Mouse (Mus musculus) limb, embryonic 11.5 days (tissue): ENCODE data around the gene Iglon5. TPM values are rescaled to one million over a fixed set of nuclear protein-coding genes. Genes with fewer than 3 reads are reported as not detected.

ENCODE experiments used
- ATAC-seq: fragments of 200-750 bp; cut with Nextera tagmentation; 2 replicates; pipeline ENCODE4 v1.8.0; 2017; ENCODE audit warnings: low read depth; ENCODE audit not compliant: insufficient number of reproducible peaks, low FRiP score, low TSS enrichment
- DNase-seq: peaks from one replicate; pipeline ENCODE4 v3.0.0-alpha.2; 2015; ENCODE audit warnings: low spot score
- H3K27ac ChIP-seq: fragments of 300-500 bp; sonication (generic); replicated peaks from 2 replicates; pipeline ENCODE4 v1.5.1; 2014; ENCODE audit warnings: low read depth, mild to moderate bottlenecking, low read length
- H3K27me3 ChIP-seq: fragments of 300-500 bp; sonication (generic); 2 replicates; pipeline ENCODE4 v1.6.1; 2014; ENCODE audit warnings: mild to moderate bottlenecking, low read length, mixed read lengths; ENCODE audit not compliant: control insufficient read depth, insufficient read depth
- H3K36me3 ChIP-seq: fragments of 300-500 bp; sonication (generic); 2 replicates; pipeline ENCODE4 v1.6.1; 2014; ENCODE audit warnings: mild to moderate bottlenecking, low read length, moderate library complexity, mixed read lengths; ENCODE audit not compliant: control insufficient read depth, insufficient read depth
- H3K4me1 ChIP-seq: fragments of 300-500 bp; sonication (generic); 2 replicates; pipeline ENCODE4 v1.6.1; 2014; ENCODE audit warnings: low read length, mixed read lengths; ENCODE audit not compliant: control insufficient read depth, insufficient read depth
- H3K4me2 ChIP-seq: fragments of 300-500 bp; sonication (generic); 2 replicates; pipeline ENCODE4 v1.6.1; 2014; ENCODE audit warnings: low read depth, mild to moderate bottlenecking, moderate library complexity; ENCODE audit not compliant: severe bottlenecking
- H3K4me3 ChIP-seq: fragments of 300-500 bp; sonication (generic); 2 replicates; pipeline ENCODE4 v1.5.1; 2014; ENCODE audit warnings: low read depth, low read length
- H3K9ac ChIP-seq: fragments of 300-500 bp; sonication (generic); 2 replicates; pipeline ENCODE4 v1.6.1; 2014; ENCODE audit warnings: mild to moderate bottlenecking, low read length
- H3K9me3 ChIP-seq: fragments of 300-500 bp; sonication (generic); 2 replicates; pipeline ENCODE4 v1.6.1; 2016; ENCODE audit warnings: low read length; ENCODE audit not compliant: control insufficient read depth
- WGBS: fragments of 180-500 bp; shearing (Covaris S2); extraction: QIAGEN DNeasy Blood & Tissue Kit; methylation state at CpG from one replicate; pipeline ENCODE4 v1.1.7; 2014; 5-methylcytosine and 5-hydroxymethylcytosine counted together
- polyA plus RNA-seq: library from polyadenylated mRNA; unstranded; fragments of >200 nt; fragmentation: Nextera tagmentation; extraction: Ambion mirVana; gene quantifications from 2 replicates; pipeline ENCODE4 v1.2.1, GENCODE M21; 2014

Iglon5 gene
- polyA plus RNA-seq, 1 experiment from 2014 or later, result 1.2 TPM

- Histone ChIP-seq H3K9me3 (no peaks in the 10 kb centered on the region), H3K4me1 (no peaks in the 10 kb centered on the region), H3K4me3 (no peak overlapping the region), H3K27me3 (peaks cover 23% of the 10 kb centered on the region), H3K36me3 (no peaks in the 10 kb centered on the region), H3K9ac (no peak overlapping the region), H3K27ac (no peak overlapping the region), H3K4me2 (no peak overlapping the region)
- WGBS, result 56% methylated on average over 3 of the region's 3 CpGs
- DNase-seq (no peak), ATAC-seq (no peak)
Observed at GRCm38 (mm10) chr7:43481191-43481590, 8.7 kb downstream of the Iglon5 start.

- Histone ChIP-seq H3K9me3 (no peaks in the 10 kb centered on the region), H3K27me3 (peaks cover 39% of the 10 kb centered on the region), H3K4me1 (no peaks in the 10 kb centered on the region), H3K4me2 (no peak overlapping the region), H3K9ac (no peak overlapping the region), H3K36me3 (no peaks in the 10 kb centered on the region), H3K27ac (no peak overlapping the region), H3K4me3 (no peak overlapping the region)
- WGBS, result 4% methylated on average over 13 of the region's 13 CpGs
- ATAC-seq, result 0 out of 2 replicates have a peak, but pooled peaks have one; percentile 27
- DNase-seq, result no peak
Observed at GRCm38 (mm10) chr7:43476376-43476775, 13.5 kb downstream of the Iglon5 start.

GRCm38 (mm10) chr7:43475706-43476105 lies 14.2 kb downstream of the Iglon5 start:
- no peak overlapping the region for H3K9ac ChIP-seq
- H3K27ac ChIP-seq, result no peak overlapping the region
- no peak overlapping the region for H3K4me2 ChIP-seq
- WGBS, result 5% methylated on average over 23 of the region's 23 CpGs
- H3K9me3 ChIP-seq, result no peaks in the 10 kb centered on the region
- H3K4me1 ChIP-seq, result no peaks in the 10 kb centered on the region
- H3K36me3 ChIP-seq, result no peaks in the 10 kb centered on the region
- H3K4me3 ChIP-seq, result no peak overlapping the region
- ATAC-seq (no peak), DNase-seq (peak; percentile 34)
- peaks cover 39% of the 10 kb centered on the region for H3K27me3 ChIP-seq

- Histone ChIP-seq H3K4me1 (no peaks in the 10 kb centered on the region), H3K4me3 (no peak overlapping the region), H3K9me3 (no peaks in the 10 kb centered on the region), H3K4me2 (no peak overlapping the region), H3K27ac (no peak overlapping the region), H3K36me3 (no peaks in the 10 kb centered on the region), H3K9ac (no peak overlapping the region), H3K27me3 (peaks cover 11% of the 10 kb centered on the region; the same call in 1 of the 2 replicates)
- 44% methylated on average over 8 of the region's 8 CpGs for WGBS
- DNase-seq, result peak; percentile 78
- ATAC-seq, result no peak
Observed at GRCm38 (mm10) chr7:43470373-43470772, 19.5 kb downstream of the Iglon5 start.

GRCm38 (mm10) chr7:43466099-43466694 lies 23.7 kb downstream of the Iglon5 start:
- Histone ChIP-seq H3K27me3 (peaks cover 2% of the 10 kb centered on the region; the same call in 1 of the 2 replicates), H3K4me3 (peak overlapping the region; percentile 30), H3K36me3 (no peaks in the 10 kb centered on the region), H3K9me3 (no peaks in the 10 kb centered on the region), H3K27ac (no peak overlapping the region), H3K4me1 (no peaks in the 10 kb centered on the region), H3K9ac (no peak overlapping the region; the same call in 1 of the 2 replicates), H3K4me2 (peak overlapping the region; percentile 54)
- WGBS, result under 1% methylated on average over 33 of the region's 33 CpGs
- DNase-seq (peak; percentile 85), ATAC-seq (peak; percentile 33)

GRCm38 (mm10) chr7:43465344-43466098 lies 24.4 kb downstream of the Iglon5 start:
- Histone ChIP-seq H3K4me1 (no peaks in the 10 kb centered on the region), H3K4me3 (peak overlapping the region; percentile 30), H3K9ac (no peak overlapping the region), H3K36me3 (no peaks in the 10 kb centered on the region), H3K27ac (no peak overlapping the region), H3K4me2 (peak overlapping the region; percentile 54), H3K27me3 (peaks cover 2% of the 10 kb centered on the region; the same call in 1 of the 2 replicates), H3K9me3 (no peaks in the 10 kb centered on the region)
- 2% methylated on average over 33 of the region's 33 CpGs for WGBS
- DNase-seq (peak; percentile 75), ATAC-seq (peak; percentile 68)

GRCm38 (mm10) chr7:43464864-43465343 lies 25.0 kb downstream of the Iglon5 start:
- no peak for DNase-seq
- Histone ChIP-seq H3K4me1 (no peaks in the 10 kb centered on the region), H3K27ac (no peak overlapping the region), H3K9ac (no peak overlapping the region), H3K4me2 (peak overlapping the region; percentile 54), H3K36me3 (no peaks in the 10 kb centered on the region), H3K27me3 (peaks cover 2% of the 10 kb centered on the region; the same call in 1 of the 2 replicates), H3K9me3 (no peaks in the 10 kb centered on the region), H3K4me3 (peak overlapping the region; percentile 30)
- no peak; the same call in 1 of the 2 replicates for ATAC-seq
- 7% methylated on average over 35 of the region's 35 CpGs for WGBS

- Histone ChIP-seq H3K27ac (no peak overlapping the region), H3K4me2 (no peak overlapping the region)
- WGBS, result 78% methylated on average over 7 of the region's 7 CpGs
Observed at GRCm38 (mm10) chr7:43463976-43464375, 25.9 kb downstream of the Iglon5 start.

More at GRCm38 (mm10) chr7:43463976-43464375, 25.9 kb downstream of the Iglon5 start:
- Histone ChIP-seq H3K9me3 (no peaks in the 10 kb centered on the region), H3K9ac (no peak overlapping the region), H3K36me3 (no peaks in the 10 kb centered on the region), H3K4me3 (no peak overlapping the region), H3K27me3 (peaks cover 2% of the 10 kb centered on the region; the same call in 1 of the 2 replicates), H3K4me1 (no peaks in the 10 kb centered on the region)
- ATAC-seq (no peak), DNase-seq (no peak)
